Mouse (Mus musculus): ENCODE measurements at regions not wholly inside any gene's neighbourhood (a gene's known extent, or its start where the extent isn't known, plus 50 kb on each side); places are given as distances from the start of the nearest gene placed in this dataset.

- peak in 1 of 2 experiments; percentile 6 for DNase-seq (ENCODE audit: low spot score in 2 of 2)
These were observed 153.8 kb downstream of the Lmbrd1 start for GRCm38 (mm10) chr1:24832246-24832645.

- no peak for DNase-seq (ENCODE audit: low spot score in 2 of 2)
These were observed 188.4 kb downstream of the Lmbrd1 start for GRCm38 (mm10) chr1:24866877-24867276.

- peak; percentile 13 to 46 for DNase-seq (ENCODE audit: low spot score in 2 of 2)
These were observed 191.3 kb downstream of the Lmbrd1 start for GRCm38 (mm10) chr1:24869772-24870171.

GRCm38 (mm10) chr1:24870685-24871417 lies 192.4 kb downstream of the Lmbrd1 start:
- DNase-seq (ENCODE audit: low spot score in 2 of 2), result no peak

- DNase-seq (ENCODE audit: low spot score in 2 of 2), result no peak
These were observed 198.6 kb downstream of the Lmbrd1 start for GRCm38 (mm10) chr1:24877014-24877413.

GRCm38 (mm10) chr1:24883638-24884037 lies 205.2 kb downstream of the Lmbrd1 start:
- DNase-seq (ENCODE audit: low spot score in 2 of 2), result no peak

GRCm38 (mm10) chr1:24901278-24901677 lies 222.8 kb downstream of the Lmbrd1 start:
- peak; percentile 47 to 89 for DNase-seq (ENCODE audit: low spot score in 2 of 2)

GRCm38 (mm10) chr1:24938303-24939263 lies 260.2 kb downstream of the Lmbrd1 start:
- DNase-seq (ENCODE audit: low spot score in 2 of 2), result no peak

GRCm38 (mm10) chr1:24942757-24943296 lies 264.4 kb downstream of the Lmbrd1 start:
- no peak for DNase-seq (ENCODE audit: low spot score in 2 of 2)

GRCm38 (mm10) chr1:24943451-24943850 lies 265.0 kb downstream of the Lmbrd1 start:
- DNase-seq (ENCODE audit: low spot score in 2 of 2), result no peak

GRCm38 (mm10) chr1:24972681-24973080 lies 294.3 kb downstream of the Lmbrd1 start:
- DNase-seq (ENCODE audit: low spot score in 2 of 2), result no peak

GRCm38 (mm10) chr1:25008456-25009169 lies 330.2 kb downstream of the Lmbrd1 start:
- peak in 1 of 2 experiments; percentile 49 for DNase-seq (ENCODE audit: low spot score in 2 of 2)

GRCm38 (mm10) chr1:25012754-25013153 lies 334.3 kb downstream of the Lmbrd1 start:
- DNase-seq (ENCODE audit: low spot score in 2 of 2), result no peak
